Mouse (Mus musculus) cerebellum, adult 9-11 months (tissue): ENCODE data around the gene Adam6a.
"Not testable (repeated sequence)": the region's sequence is repeated elsewhere in the genome, so short reads cannot be mapped to it uniquely, and the experiment has no call there.

ENCODE experiments used
- DNase-seq: peaks from one replicate; pipeline ENCODE4 v3.0.0; 2022

Gene Adam6a

DNA sequence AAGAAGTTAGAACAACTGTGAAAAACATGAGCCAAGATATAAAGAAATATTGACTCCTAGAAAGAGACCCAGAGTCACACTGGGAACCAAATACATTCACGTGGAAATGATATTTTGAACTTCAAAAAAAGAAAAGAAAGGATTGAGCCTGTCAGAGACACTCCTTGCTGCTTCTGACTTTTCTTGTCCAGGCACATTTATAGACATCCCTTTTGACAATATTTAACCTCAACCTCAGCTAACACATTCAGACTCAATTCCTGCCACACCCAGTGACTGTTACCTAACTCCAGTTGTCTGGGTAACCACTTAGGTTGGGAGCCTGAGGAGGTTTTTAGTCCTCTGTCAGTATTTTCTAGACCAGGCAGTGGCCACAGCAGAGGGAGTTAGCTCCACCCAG, at the start of gene Adam6a:
Gene Adam6a (plus strand): TSS at position 301 of the 400 bp plus-strand sequence.
- not testable (repeated sequence) for DNase-seq

DNA sequence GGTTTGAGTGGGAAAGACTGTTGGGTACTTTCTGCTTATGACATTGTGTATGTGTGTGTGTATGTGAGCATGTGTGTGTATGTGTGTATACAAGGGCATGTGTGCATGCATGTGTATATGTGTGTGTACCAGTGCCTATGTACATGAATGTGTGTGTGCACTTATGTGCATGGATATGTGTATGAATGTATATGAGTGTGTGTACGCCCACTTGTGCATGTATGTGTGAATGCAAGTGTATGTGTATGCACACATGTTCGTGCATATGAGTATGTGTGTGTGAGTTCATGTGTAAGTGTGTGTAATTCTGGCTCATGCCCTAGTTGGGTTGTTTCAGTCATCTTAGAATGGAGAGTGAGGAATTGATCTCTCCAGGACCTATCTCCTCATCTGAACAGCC, 17.8 kb upstream of the Adam6a start:
- no peak for DNase-seq

DNA sequence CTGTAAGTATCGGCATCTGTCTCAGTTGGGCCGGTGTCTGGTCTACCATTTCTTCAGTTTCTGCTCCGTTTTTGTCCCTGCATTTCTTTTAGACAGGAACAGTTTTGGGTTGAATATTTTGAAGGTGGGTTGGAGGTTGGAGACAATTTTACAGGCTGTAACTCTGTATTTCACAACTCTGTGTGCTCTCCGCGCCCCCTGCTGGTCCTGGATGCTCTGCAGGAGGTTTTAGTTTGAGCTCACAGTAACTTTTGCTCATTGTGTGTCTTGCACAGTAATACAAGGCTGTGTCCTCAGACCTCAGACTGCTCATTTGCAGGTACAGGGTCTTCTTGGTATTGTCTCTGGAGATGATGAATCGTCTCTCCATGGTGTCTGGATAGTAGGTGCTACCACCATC, 34.5 kb downstream of the Adam6a start:
- no peak for DNase-seq

DNA sequence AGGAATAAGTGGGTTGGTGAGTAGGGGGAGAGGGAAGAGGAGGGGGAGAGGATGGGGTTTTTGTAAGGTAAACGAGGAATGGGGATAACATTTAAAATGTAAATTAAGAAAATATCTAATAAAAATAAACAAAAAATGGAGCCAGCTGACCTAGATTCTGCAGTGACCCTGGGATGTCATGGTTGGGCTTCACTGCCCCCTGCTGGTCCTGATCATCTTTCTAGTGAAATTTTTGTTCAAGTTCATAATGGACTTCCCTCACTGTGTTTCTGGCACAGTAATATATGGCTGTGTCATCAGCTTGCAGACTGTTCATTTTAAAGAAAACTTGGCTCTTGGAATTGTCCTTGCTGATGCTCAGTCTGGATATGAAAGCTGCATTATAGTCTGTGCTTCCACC, 44.3 kb downstream of the Adam6a start:
- no peak for DNase-seq
